Mouse (Mus musculus): Measurements from ENCODE around the gene Krtap4-13. TPM values are rescaled to one million over a fixed set of nuclear protein-coding genes. Genes with fewer than 3 reads are reported as not detected.
"Not testable (repeated sequence)": the region's sequence is repeated elsewhere in the genome, so short reads cannot be mapped to it uniquely, and the experiment has no call there.

The Krtap4-13 gene
- not detected in 2 replicates for polyA plus RNA-seq (2012)

GRCm38 (mm10) chr11:99809792-99810191 is at the start of gene Krtap4-13:
Gene Krtap4-13 (minus strand): TSS chr11:99809892.
- not testable (repeated sequence) for TF ChIP-seq GATA1 (IDR thresholded peaks at IDR 0.05; ENCODE audit: low read length)

- no peak for TF ChIP-seq GATA1 (IDR thresholded peaks at IDR 0.05; ENCODE audit: low read length)
These were observed 49.1 kb upstream of the Krtap4-13 start for GRCm38 (mm10) chr11:99858761-99859160.

GRCm38 (mm10) chr11:99857617-99858016 is 47.9 kb upstream of the Krtap4-13 start, which contains the start of gene Gm11568:
Gene Gm11568 (plus strand): TSS chr11:99857917.
- TF ChIP-seq GATA1 (IDR thresholded peaks at IDR 0.05; ENCODE audit: low read length): no peak

GRCm38 (mm10) chr11:99854121-99854520 is 44.4 kb upstream of the Krtap4-13 start:
- no peak for TF ChIP-seq GATA1 (IDR thresholded peaks at IDR 0.05; ENCODE audit: low read length)

- no peak for TF ChIP-seq GATA1 (IDR thresholded peaks at IDR 0.05; ENCODE audit: low read length)
These were observed 41.8 kb upstream of the Krtap4-13 start, which contains the start of gene Krtap4-16 for GRCm38 (mm10) chr11:99851508-99851907. Gene Krtap4-16 (minus strand): TSS chr11:99851608.

- no peak for TF ChIP-seq GATA1 (IDR thresholded peaks at IDR 0.05; ENCODE audit: low read length)
These were observed 37.1 kb upstream of the Krtap4-13 start for GRCm38 (mm10) chr11:99846746-99847145.

- TF ChIP-seq GATA1 (IDR thresholded peaks at IDR 0.05; ENCODE audit: low read length): no peak
These were observed 32.5 kb upstream of the Krtap4-13 start for GRCm38 (mm10) chr11:99842185-99842584.

GRCm38 (mm10) chr11:99837966-99838365 is 28.3 kb upstream of the Krtap4-13 start, which contains the start of gene 2300003K06Rik:
Gene 2300003K06Rik (minus strand): TSS chr11:99838066.
- TF ChIP-seq GATA1 (IDR thresholded peaks at IDR 0.05; ENCODE audit: low read length): no peak

- not testable (repeated sequence) for TF ChIP-seq GATA1 (IDR thresholded peaks at IDR 0.05; ENCODE audit: low read length)
These were observed 5.9 kb upstream of the Krtap4-13 start, which contains the start of gene Gm11564 for GRCm38 (mm10) chr11:99815566-99815965. Gene Gm11564 (minus strand): TSS chr11:99815666.

GRCm38 (mm10) chr11:99804346-99804745 is 5.3 kb downstream of the Krtap4-13 start, which contains the start of gene Gm11554:
Gene Gm11554 (minus strand): TSS chr11:99804446.
- TF ChIP-seq GATA1 (IDR thresholded peaks at IDR 0.05; ENCODE audit: low read length): not testable (repeated sequence)

- TF ChIP-seq GATA1 (IDR thresholded peaks at IDR 0.05; ENCODE audit: low read length): not testable (repeated sequence)
These were observed 10.9 kb downstream of the Krtap4-13 start, which contains the start of gene Gm11569 for GRCm38 (mm10) chr11:99798832-99799231. Gene Gm11569 (minus strand): TSS chr11:99798932.

GRCm38 (mm10) chr11:99793367-99793766 is 16.3 kb downstream of the Krtap4-13 start, which contains the start of gene Gm11596:
Gene Gm11596 (minus strand): TSS chr11:99793467.
- TF ChIP-seq GATA1 (IDR thresholded peaks at IDR 0.05; ENCODE audit: low read length): no peak

GRCm38 (mm10) chr11:99784900-99785299 is 24.8 kb downstream of the Krtap4-13 start, which contains the start of gene Krtap4-9:
Gene Krtap4-9 (plus strand): TSS chr11:99785200.
- TF ChIP-seq GATA1 (IDR thresholded peaks at IDR 0.05; ENCODE audit: low read length): not testable (repeated sequence)

GRCm38 (mm10) chr11:99780604-99781003 is 29.1 kb downstream of the Krtap4-13 start, which contains the start of gene Krtap4-8:
Gene Krtap4-8 (minus strand): TSS chr11:99780704.
- no peak for TF ChIP-seq GATA1 (IDR thresholded peaks at IDR 0.05; ENCODE audit: low read length)

GRCm38 (mm10) chr11:99778401-99778800 is 31.3 kb downstream of the Krtap4-13 start:
- no peak for TF ChIP-seq GATA1 (IDR thresholded peaks at IDR 0.05; ENCODE audit: low read length)

GRCm38 (mm10) chr11:99772813-99773212 is 36.9 kb downstream of the Krtap4-13 start, which contains the start of gene Gm11595:
Gene Gm11595 (minus strand): TSS chr11:99772913.
- TF ChIP-seq GATA1 (IDR thresholded peaks at IDR 0.05; ENCODE audit: low read length): not testable (repeated sequence)

- no peak for TF ChIP-seq GATA1 (IDR thresholded peaks at IDR 0.05; ENCODE audit: low read length)
These were observed 41.3 kb downstream of the Krtap4-13 start for GRCm38 (mm10) chr11:99768410-99768809.

Other genes starting within 250 kb of the Krtap4-13 start
- gene Krtap3-1, start 243.3 kb downstream of the Krtap4-13 start, polyA plus RNA-seq (2012): not detected in 2 replicates
- not detected in 2 replicates for gene Krtap1-5, start 228.9 kb downstream of the Krtap4-13 start, polyA plus RNA-seq (2012)
- not detected in 2 replicates for gene Krtap1-4, start 226.2 kb downstream of the Krtap4-13 start, polyA plus RNA-seq (2012)
- not detected in 2 replicates for gene Krtap1-3, start 218.6 kb downstream of the Krtap4-13 start, polyA plus RNA-seq (2012)
- not detected in 2 replicates for gene Krtap9-3, start 211.8 kb downstream of the Krtap4-13 start, polyA plus RNA-seq (2012)
- not detected in 2 replicates for gene Gm11938, start 206.6 kb downstream of the Krtap4-13 start, polyA plus RNA-seq (2012)
- not detected in 2 replicates for gene Gm11937, start 199.7 kb downstream of the Krtap4-13 start, polyA plus RNA-seq (2012)
- gene Krtap2-4, start 195.0 kb downstream of the Krtap4-13 start, polyA plus RNA-seq (2012): not detected in 2 replicates
- gene Gm11562, start 189.5 kb downstream of the Krtap4-13 start, polyA plus RNA-seq (2012): not detected in 2 replicates
- not detected in 2 replicates for gene Krtap4-1, start 181.7 kb downstream of the Krtap4-13 start, polyA plus RNA-seq (2012)
- not detected in 2 replicates for gene Krtap4-2, start 174.8 kb downstream of the Krtap4-13 start, polyA plus RNA-seq (2012)
- not detected in 2 replicates for gene Krtap4-7, start 165.8 kb downstream of the Krtap4-13 start, polyA plus RNA-seq (2012)
- not detected in 2 replicates for gene Gm11555, start 159.7 kb downstream of the Krtap4-13 start, polyA plus RNA-seq (2012)
- gene Gm11563, start 150.9 kb downstream of the Krtap4-13 start, polyA plus RNA-seq (2012): not detected in 2 replicates
- gene Krtap4-6, start 143.9 kb downstream of the Krtap4-13 start, polyA plus RNA-seq (2012): not detected in 2 replicates
- not detected in 2 replicates for gene Gm14190, start 119.2 kb downstream of the Krtap4-13 start, polyA plus RNA-seq (2012)
- not detected in 2 replicates for gene Gm14180, start 75.6 kb downstream of the Krtap4-13 start, polyA plus RNA-seq (2012)
- gene Gm11595, start 37.0 kb downstream of the Krtap4-13 start, polyA plus RNA-seq (2012): not detected in 2 replicates
- gene Krtap4-8, start 29.2 kb downstream of the Krtap4-13 start, polyA plus RNA-seq (2012): not detected in 2 replicates
- gene Krtap4-9, start 24.7 kb downstream of the Krtap4-13 start, polyA plus RNA-seq (2012): not detected in 2 replicates
- gene Gm11596, start 16.4 kb downstream of the Krtap4-13 start, polyA plus RNA-seq (2012): not detected in 2 replicates
- gene Gm11569, start 11.0 kb downstream of the Krtap4-13 start, polyA plus RNA-seq (2012): not detected in 2 replicates
- not detected in 2 replicates for gene Gm11554, start 5.4 kb downstream of the Krtap4-13 start, polyA plus RNA-seq (2012)
- not detected in 2 replicates for gene Gm11564, start 5.8 kb upstream of the Krtap4-13 start, polyA plus RNA-seq (2012)
- not detected in 2 replicates for gene 2300003K06Rik, start 28.2 kb upstream of the Krtap4-13 start, polyA plus RNA-seq (2012)
- not detected in 2 replicates for gene Krtap4-16, start 41.7 kb upstream of the Krtap4-13 start, polyA plus RNA-seq (2012)
- gene Gm11568, start 48.0 kb upstream of the Krtap4-13 start, polyA plus RNA-seq (2012): not detected in 2 replicates
- not detected in 2 replicates for gene Gm11559, start 54.6 kb upstream of the Krtap4-13 start, polyA plus RNA-seq (2012)
- not detected in 2 replicates for gene Krtap9-1, start 63.5 kb upstream of the Krtap4-13 start, polyA plus RNA-seq (2012)
- not detected in 2 replicates for gene Gm11567, start 69.3 kb upstream of the Krtap4-13 start, polyA plus RNA-seq (2012)
- not detected in 2 replicates for gene Krtap31-1, start 98.0 kb upstream of the Krtap4-13 start, polyA plus RNA-seq (2012)
- gene Gm11565, start 104.9 kb upstream of the Krtap4-13 start, polyA plus RNA-seq (2012): not detected in 2 replicates
- not detected in 2 replicates for gene Krtap31-2, start 126.4 kb upstream of the Krtap4-13 start, polyA plus RNA-seq (2012)
- not detected in 2 replicates for gene Krtap9-5, start 138.6 kb upstream of the Krtap4-13 start, polyA plus RNA-seq (2012)
- gene Krtap29-1, start 169.2 kb upstream of the Krtap4-13 start, polyA plus RNA-seq (2012): not detected in 2 replicates
- gene Krtap16-1, start 176.7 kb upstream of the Krtap4-13 start, polyA plus RNA-seq (2012): not detected in 2 replicates
- not detected in 2 replicates for gene Krtap17-1, start 184.1 kb upstream of the Krtap4-13 start, polyA plus RNA-seq (2012)
- not detected in 2 replicates for gene Krt33a, start 206.3 kb upstream of the Krtap4-13 start, polyA plus RNA-seq (2012)
- not detected in 2 replicates for gene Krt33b, start 220.0 kb upstream of the Krtap4-13 start, polyA plus RNA-seq (2012)
- gene Krt34, start 231.7 kb upstream of the Krtap4-13 start, polyA plus RNA-seq (2012): not detected in 2 replicates
- not detected in 2 replicates for gene Krt31, start 240.7 kb upstream of the Krtap4-13 start, polyA plus RNA-seq (2012)

All from G1E-ER4 (cell line).